Mouse (Mus musculus) olfactory bulb, adult 2 months (tissue): Measurements from ENCODE around the gene Klk1b16. TPM values are rescaled to one million over a fixed set of nuclear protein-coding genes. Genes with fewer than 3 reads are reported as not detected.
"Not testable (repeated sequence)": the region's sequence is repeated elsewhere in the genome, so short reads cannot be mapped to it uniquely, and the experiment has no call there.

ENCODE experiments used
- H3K27ac ChIP-seq: fragments of 200-500 bp; 2 replicates; pipeline ENCODE4 v1.5.1; 2012; ENCODE audit warnings: low read depth, low read length; ENCODE audit not compliant: insufficient read depth
- H3K4me1 ChIP-seq: fragments of 200-500 bp; 2 replicates; pipeline ENCODE4 v1.6.1; 2012; ENCODE audit warnings: low read length; ENCODE audit not compliant: control insufficient read depth, insufficient read depth
- H3K4me3 ChIP-seq: fragments of 200-500 bp; 2 replicates; pipeline ENCODE4 v1.5.1; 2012; ENCODE audit warnings: mild to moderate bottlenecking, low read depth, low read length, moderate library complexity; ENCODE audit not compliant: insufficient read depth
- CTCF ChIP-seq: fragments of 200-500 bp; IDR thresholded peaks from 2 replicates; pipeline ENCODE4 v1.5.1; 2012; ENCODE audit warnings: low read depth, mild to moderate bottlenecking, low read length, moderate library complexity; ENCODE audit not compliant: insufficient read depth
- POLR2A ChIP-seq: fragments of 200-500 bp; IDR thresholded peaks from 2 replicates; pipeline ENCODE4 v1.6.1; 2012; ENCODE audit warnings: mild to moderate bottlenecking, low read depth, low read length, moderate library complexity; ENCODE audit not compliant: insufficient read depth
- WGBS: fragments of 180-500 bp; shearing (Covaris S2); methylation state at CpG from one replicate; pipeline ENCODE4 v1.1.7; 2018; 5-methylcytosine and 5-hydroxymethylcytosine counted together
- polyA plus RNA-seq: library from polyadenylated mRNA; stranded (reverse); fragments of >200 nt; gene quantifications from 2 replicates; pipeline ENCODE4 v1.2.4, GENCODE M21; 2012; ENCODE audit warnings: low replicate concordance; ENCODE audit not compliant: missing spikeins, insufficient read depth, insufficient read length

Klk1b16 gene
- polyA plus RNA-seq: not detected in 2 replicates

DNA sequence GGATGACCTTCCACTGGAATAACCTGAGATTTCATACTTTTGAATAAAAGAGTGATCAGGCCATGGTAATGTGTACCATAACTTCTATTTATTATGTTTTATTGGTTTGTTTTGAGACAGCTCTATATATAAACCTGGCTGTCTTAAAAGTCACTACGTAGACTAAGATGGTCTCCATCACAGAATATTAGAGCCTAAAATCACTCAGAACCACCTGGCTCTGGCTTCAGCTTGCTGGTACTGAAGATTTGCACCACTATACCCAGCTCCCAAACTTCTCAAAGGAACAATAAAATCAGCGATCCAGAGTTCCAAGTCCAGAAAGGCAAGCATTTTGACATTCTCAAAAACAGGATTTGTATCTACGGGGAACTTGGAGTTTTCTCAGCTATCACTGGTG, at the start of gene Klk1b16:
Gene Klk1b16, plus strand, starts transcription at position 301 of the 400 bp plus-strand sequence.
- WGBS: 94% methylated on average over 3 of the region's 3 CpGs
- no peak within 1 kb of the TSS for H3K27ac ChIP-seq
- TF ChIP-seq POLR2A: no peak
- TF ChIP-seq CTCF: no peak
- no peak within 1 kb of the TSS for H3K4me3 ChIP-seq
- no peaks in the 10 kb centered on the region for H3K4me1 ChIP-seq

DNA sequence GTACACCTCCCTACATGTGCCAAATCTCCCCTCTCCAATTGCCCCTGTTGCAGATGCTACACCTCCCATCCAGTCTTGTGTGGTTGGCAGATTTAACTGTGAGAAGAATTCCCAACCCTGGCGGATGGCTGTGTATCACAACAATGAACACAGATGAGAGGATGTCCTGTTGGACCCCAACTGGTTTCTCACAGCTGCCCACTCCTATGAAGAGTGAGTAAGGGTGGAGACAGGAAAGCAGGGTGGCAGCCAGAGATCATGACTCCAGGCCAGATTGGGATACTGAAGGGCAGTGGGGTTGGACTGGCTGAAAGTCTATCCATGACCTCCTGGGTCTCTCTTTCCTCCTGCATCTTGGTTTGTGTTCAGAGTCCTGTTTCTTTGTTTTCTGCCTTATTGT, 40.5 kb upstream of the Klk1b16 start:
- Histone ChIP-seq H3K4me1 (no peaks in the 10 kb centered on the region), H3K27ac (no peak overlapping the region), H3K4me3 (no peak overlapping the region)
- 84% methylated on average over 1 of the region's 1 CpGs for WGBS
- TF ChIP-seq CTCF: no peak
- TF ChIP-seq POLR2A: no peak

DNA sequence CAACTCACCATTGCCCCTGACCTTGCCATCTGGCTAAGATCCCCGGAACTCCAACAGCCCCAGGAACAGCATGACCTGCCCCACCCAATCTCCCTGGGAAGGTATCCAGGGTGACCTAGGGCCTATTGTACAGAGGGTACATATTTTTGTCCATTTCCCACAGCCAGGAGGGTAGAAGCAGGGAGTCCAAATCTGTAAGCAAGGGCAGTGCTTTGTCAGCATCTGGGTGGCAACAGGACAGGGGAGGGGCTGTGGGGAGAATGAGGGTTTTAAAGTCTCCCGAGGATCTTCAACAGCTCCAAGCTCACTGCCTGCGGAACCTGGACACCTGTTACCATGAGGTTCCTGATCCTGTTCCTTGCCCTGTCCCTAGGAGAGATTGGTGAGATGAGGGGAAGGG, 34.5 kb upstream of the Klk1b16 start, which contains the start of gene Klk1b21:
Gene Klk1b21, plus strand, starts transcription at position 301 of the 400 bp plus-strand sequence.
- H3K4me3 ChIP-seq, H3K4me1 ChIP-seq, H3K27ac ChIP-seq: not testable (repeated sequence)
- 80% methylated on average over 3 of the region's 3 CpGs for WGBS

DNA sequence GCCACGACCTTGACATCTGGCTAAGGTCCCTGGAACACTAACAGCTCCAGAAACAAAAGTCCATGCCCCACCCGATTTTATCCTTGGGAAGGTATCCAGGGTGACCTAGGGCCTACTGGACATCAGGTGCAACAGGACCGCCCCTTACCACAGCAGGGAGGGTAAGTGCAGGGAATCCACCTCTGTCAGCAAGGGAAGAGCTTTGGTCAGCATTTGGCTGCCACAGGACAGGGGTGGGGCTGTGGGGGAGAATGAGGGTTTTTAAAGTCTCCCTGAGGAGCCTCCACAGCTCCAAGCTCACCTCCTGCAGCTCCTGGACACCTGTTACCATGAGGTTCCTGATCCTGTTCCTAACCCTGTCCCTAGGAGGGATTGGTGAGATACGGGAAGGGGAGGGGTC, 24.2 kb upstream of the Klk1b16 start, which contains the start of gene Klk1b22:
Gene Klk1b22, plus strand, starts transcription at position 301 of the 400 bp plus-strand sequence.
- TF ChIP-seq CTCF (no peak), POLR2A (no peak)
- Histone ChIP-seq H3K27ac (no peak within 1 kb of the TSS), H3K4me1 (no peaks in the 10 kb centered on the region), H3K4me3 (no peak within 1 kb of the TSS)
- WGBS: 61% methylated on average over 4 of the region's 4 CpGs

DNA sequence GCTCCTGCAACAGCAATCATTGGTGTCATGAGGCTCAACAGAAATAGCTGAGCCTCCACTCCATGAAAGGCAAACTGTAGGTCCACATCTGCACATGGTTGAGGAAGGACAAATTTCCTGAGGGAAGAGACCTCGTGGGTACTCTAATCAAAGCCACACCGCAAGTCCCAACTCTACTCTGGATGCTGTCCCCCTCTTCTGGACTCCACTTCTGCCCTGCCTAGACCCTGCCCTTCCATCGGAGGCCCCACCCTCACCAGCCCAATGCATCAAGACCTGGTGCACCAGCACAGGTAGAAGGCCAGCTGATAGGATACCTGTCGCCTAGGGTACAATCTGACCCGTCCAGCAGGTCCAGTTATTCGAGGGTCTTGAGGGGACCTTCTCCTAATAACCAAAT, 13.1 kb upstream of the Klk1b16 start:
- H3K4me1 ChIP-seq: no peaks in the 10 kb centered on the region
- H3K27ac ChIP-seq: no peak overlapping the region
- no peak overlapping the region for H3K4me3 ChIP-seq
- TF ChIP-seq CTCF: no peak
- no peak for TF ChIP-seq POLR2A
- WGBS: 89% methylated on average over 6 of the region's 6 CpGs

DNA sequence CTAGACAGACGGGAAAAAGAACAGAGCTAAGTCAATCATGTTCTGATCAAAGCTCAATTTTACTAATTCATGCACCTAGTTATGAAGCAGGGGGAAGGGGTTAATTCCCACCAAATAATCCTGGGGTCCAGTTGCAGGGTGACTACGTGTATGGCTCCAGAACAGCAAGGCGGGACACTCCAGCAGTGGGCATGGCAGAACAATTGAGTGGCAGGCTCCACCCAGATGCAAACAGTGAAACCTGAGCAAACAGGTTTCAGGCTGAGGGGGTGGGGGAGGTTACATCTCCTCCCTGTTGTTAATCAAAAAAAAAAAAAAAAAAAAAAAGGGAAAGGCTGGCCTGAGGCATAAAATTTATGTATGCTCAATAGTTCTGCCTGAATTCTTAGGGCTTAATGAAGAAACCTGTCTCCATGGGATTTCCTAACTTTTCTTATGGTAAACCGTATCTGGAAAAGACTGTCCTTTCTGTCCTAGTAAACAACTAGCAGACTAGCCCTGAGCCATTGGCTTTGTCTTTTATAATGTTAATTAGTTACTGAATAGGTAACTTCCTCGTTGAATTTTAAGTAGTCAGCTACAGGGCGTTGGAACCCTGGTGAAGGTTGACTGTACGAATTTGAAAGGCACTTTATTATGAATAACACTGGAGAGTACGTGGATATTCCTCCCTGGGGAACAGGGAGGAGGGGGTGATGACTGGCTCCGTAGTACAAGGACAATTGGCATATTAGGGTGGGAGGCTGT, 42.9 kb downstream of the Klk1b16 start:
- 22% methylated on average over 9 of the region's 9 CpGs for WGBS
- Histone ChIP-seq H3K4me1 (no peaks in the 10 kb centered on the region), H3K4me3 (no peak overlapping the region), H3K27ac (no peak overlapping the region)
- TF ChIP-seq CTCF (no peak), POLR2A (no peak)

DNA sequence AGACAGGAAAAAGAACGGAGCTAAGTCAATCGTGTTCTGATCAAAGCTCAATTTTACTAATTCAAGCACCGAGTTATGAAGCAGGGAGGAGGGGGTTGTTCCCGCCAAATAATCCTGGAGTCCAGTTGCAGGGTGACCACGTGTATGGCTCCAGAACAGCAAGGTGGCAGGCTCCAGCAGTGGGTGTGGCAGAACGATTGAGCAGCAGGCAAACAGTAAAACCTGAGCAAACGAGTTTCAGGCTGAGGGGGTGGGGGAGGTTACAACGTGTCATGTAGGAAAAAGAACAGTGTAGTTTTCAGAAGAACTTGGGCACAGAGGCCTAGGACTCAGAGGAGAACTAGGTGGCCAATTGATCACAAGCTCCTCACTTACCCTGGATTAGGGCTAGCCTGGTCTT, 49.9 kb downstream of the Klk1b16 start:
- H3K4me1 ChIP-seq, H3K27ac ChIP-seq, H3K4me3 ChIP-seq: not testable (repeated sequence)
- WGBS: 64% methylated on average over 8 of the region's 8 CpGs

DNA sequence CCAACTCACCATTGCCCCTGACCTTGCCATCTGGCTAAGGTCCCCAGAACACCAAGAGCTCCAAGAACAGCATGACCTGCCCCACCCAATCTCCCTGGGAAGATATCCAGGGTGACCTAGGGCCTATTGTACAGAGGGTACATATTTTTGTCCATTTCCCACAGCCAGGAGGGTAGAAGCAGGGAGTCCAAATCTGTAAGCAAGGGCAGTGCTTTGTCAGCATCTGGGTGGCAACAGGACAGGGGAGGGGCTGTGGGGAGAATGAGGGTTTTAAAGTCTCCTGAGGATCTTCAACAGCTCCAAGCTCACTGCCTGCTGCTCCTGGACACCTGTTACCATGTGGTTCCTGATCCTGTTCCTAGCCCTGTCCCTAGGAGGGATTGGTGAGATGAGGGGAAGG, 51.4 kb downstream of the Klk1b16 start, which contains the start of gene Klk1b24:
Gene Klk1b24, plus strand, starts transcription at position 301 of the 400 bp plus-strand sequence.
- H3K4me1 ChIP-seq, H3K27ac ChIP-seq, H3K4me3 ChIP-seq: not testable (repeated sequence)

Other genes starting within 250 kb of the Klk1b16 start
- gene Klk15, start 203.0 kb upstream of the Klk1b16 start, polyA plus RNA-seq: not detected in 2 replicates
- gene Klk1b8, start 186.1 kb upstream of the Klk1b16 start, polyA plus RNA-seq: not detected in 2 replicates
- gene Klk1b1, start 170.0 kb upstream of the Klk1b16 start, polyA plus RNA-seq: not detected in 2 replicates
- not detected in 2 replicates for gene Klk1b9, start 160.7 kb upstream of the Klk1b16 start, polyA plus RNA-seq
- gene Klk1b11, start 140.9 kb upstream of the Klk1b16 start, polyA plus RNA-seq: not detected in 2 replicates
- gene Klk1b26, start 124.6 kb upstream of the Klk1b16 start, polyA plus RNA-seq: not detected in 2 replicates
- not detected in 2 replicates for gene Klk1b27, start 84.5 kb upstream of the Klk1b16 start, polyA plus RNA-seq
- gene Klk1b21, start 34.4 kb upstream of the Klk1b16 start, polyA plus RNA-seq: not detected in 2 replicates
- gene Klk1b22, start 24.1 kb upstream of the Klk1b16 start, polyA plus RNA-seq: not detected in 2 replicates
- gene Klk1b24, start 51.5 kb downstream of the Klk1b16 start, polyA plus RNA-seq: not detected in 2 replicates
- not detected in 2 replicates for gene Klk1b3, start 61.4 kb downstream of the Klk1b16 start, polyA plus RNA-seq
- gene Klk1b4, start 70.7 kb downstream of the Klk1b16 start, polyA plus RNA-seq: not detected in 2 replicates
- gene Klk1b5, start 79.2 kb downstream of the Klk1b16 start, polyA plus RNA-seq: not detected in 2 replicates
- gene Klk1, start 88.6 kb downstream of the Klk1b16 start, polyA plus RNA-seq: not detected in 2 replicates
- gene Gm36864, start 99.4 kb downstream of the Klk1b16 start, polyA plus RNA-seq: not detected in 2 replicates
- not detected in 2 replicates for gene 1700028J19Rik, start 109.9 kb downstream of the Klk1b16 start, polyA plus RNA-seq
- gene 2410002F23Rik, start 110.0 kb downstream of the Klk1b16 start, polyA plus RNA-seq: not detected in 2 replicates
- not detected in 2 replicates for gene Acp4, start 120.6 kb downstream of the Klk1b16 start, polyA plus RNA-seq
- not detected in 2 replicates for gene Gm15517, start 124.7 kb downstream of the Klk1b16 start, polyA plus RNA-seq
- not detected in 2 replicates for gene Clec11a, start 170.1 kb downstream of the Klk1b16 start, polyA plus RNA-seq
- gene Shank1, start 173.5 kb downstream of the Klk1b16 start, polyA plus RNA-seq: 51.0 and 92.9 TPM in 2 replicates
- not detected in 2 replicates for gene Syt3, start 247.3 kb downstream of the Klk1b16 start, polyA plus RNA-seq
- not detected in 2 replicates for gene 1700008O03Rik, start 249.1 kb downstream of the Klk1b16 start, polyA plus RNA-seq